Mouse (Mus musculus): ENCODE data around the gene Vmn1r57.
"Not testable (repeated sequence)": the region's sequence is repeated elsewhere in the genome, so short reads cannot be mapped to it uniquely, and the experiment has no call there.

Gene Vmn1r57

DNA sequence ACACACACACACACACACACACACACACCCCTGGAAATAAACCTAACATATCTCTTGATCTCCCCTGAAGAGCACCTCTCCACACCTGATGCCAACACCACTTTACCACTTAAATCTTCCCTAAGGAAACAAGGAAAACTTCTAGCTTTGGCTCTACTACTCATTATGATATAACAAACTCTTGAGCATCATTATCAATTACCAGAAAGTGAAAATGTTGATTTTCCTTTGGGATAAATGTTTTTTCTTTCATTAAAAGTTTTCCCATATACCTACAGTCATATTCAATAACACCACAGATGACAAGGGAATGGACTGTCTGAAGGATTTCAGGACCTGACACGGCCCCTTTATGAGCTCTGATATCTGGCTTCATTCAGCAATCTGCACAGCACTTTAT, at the start of gene Vmn1r57:
Gene Vmn1r57, plus strand, starts transcription at position 301 of the 400 bp plus-strand sequence.
- DNase-seq (ENCODE audit: low spot score): not testable (repeated sequence)

GRCm38 (mm10) chr7:5196647-5197046, 21.6 kb upstream of the Vmn1r57 start, which contains the start of gene Vmn1r56:
Gene Vmn1r56, minus strand, starts transcription at chr7:5196747.
- not testable (repeated sequence) for DNase-seq (ENCODE audit: low spot score)

GRCm38 (mm10) chr7:5263051-5263450, 44.8 kb downstream of the Vmn1r57 start:
- DNase-seq (ENCODE audit: low spot score): no peak

All from left cerebral cortex, adult 11 months (tissue).